Mouse (Mus musculus): Measurements from ENCODE around the gene Gnptg. TPM values are rescaled to one million over a fixed set of nuclear protein-coding genes. Genes with fewer than 3 reads are reported as not detected.
A peak's percentile ranks its signal among the peaks of the same experiment; 100 is the strongest.
"Not testable (repeated sequence)": the region's sequence is repeated elsewhere in the genome, so short reads cannot be mapped to it uniquely, and the experiment has no call there.

Gene Gnptg
- total RNA-seq, 2 experiments from 2014 or later, result 41.2 to 43.2 TPM

- no peak for DNase-seq
Observed at GRCm38 (mm10) chr17:25244239-25244638, 4.3 kb upstream of the Gnptg start.

GRCm38 (mm10) chr17:25243131-25243780, 3.3 kb upstream of the Gnptg start:
- DNase-seq, result no peak

- no peak for DNase-seq
Observed at GRCm38 (mm10) chr17:25235635-25236034, 4.3 kb downstream of the Gnptg start.

GRCm38 (mm10) chr17:25231621-25232020, 8.3 kb downstream of the Gnptg start:
- not testable (repeated sequence) for DNase-seq

GRCm38 (mm10) chr17:25230700-25231099, 9.2 kb downstream of the Gnptg start:
- no peak for DNase-seq

GRCm38 (mm10) chr17:25230014-25230655, 9.8 kb downstream of the Gnptg start:
- not testable (repeated sequence) for DNase-seq

- DNase-seq, result no peak
Observed at GRCm38 (mm10) chr17:25227991-25228390, 11.9 kb downstream of the Gnptg start.

- no peak for DNase-seq
Observed at GRCm38 (mm10) chr17:25225659-25226058, 14.3 kb downstream of the Gnptg start.

- no peak for DNase-seq
Observed at GRCm38 (mm10) chr17:25224586-25225222, 15.2 kb downstream of the Gnptg start.

GRCm38 (mm10) chr17:25222951-25223601, 16.8 kb downstream of the Gnptg start:
- DNase-seq, result no peak

GRCm38 (mm10) chr17:25222504-25222940, 17.4 kb downstream of the Gnptg start:
- not testable (repeated sequence) for DNase-seq

- DNase-seq, result peak; percentile 76 to 85
Observed at GRCm38 (mm10) chr17:25221821-25222503, 18.0 kb downstream of the Gnptg start.

- no peak for DNase-seq
Observed at GRCm38 (mm10) chr17:25220746-25221145, 19.2 kb downstream of the Gnptg start.

- no peak for DNase-seq
Observed at GRCm38 (mm10) chr17:25219492-25220295, 20.2 kb downstream of the Gnptg start.

GRCm38 (mm10) chr17:25218967-25219366, 21.0 kb downstream of the Gnptg start:
- peak in 1 of 2 experiments; percentile 31 for DNase-seq

GRCm38 (mm10) chr17:25215431-25215830, 24.5 kb downstream of the Gnptg start:
- no peak for DNase-seq

GRCm38 (mm10) chr17:25211705-25212104, 28.2 kb downstream of the Gnptg start:
- DNase-seq, result peak in 1 of 2 experiments; percentile 18

GRCm38 (mm10) chr17:25210680-25211466, 29.1 kb downstream of the Gnptg start:
- peak in 1 of 2 experiments; percentile 40 for DNase-seq

GRCm38 (mm10) chr17:25210006-25210405, 29.9 kb downstream of the Gnptg start:
- no peak for DNase-seq

GRCm38 (mm10) chr17:25202401-25202800, 37.5 kb downstream of the Gnptg start:
- no peak for DNase-seq
